Mouse (Mus musculus): ENCODE measurements at regions not wholly inside any gene's neighbourhood (a gene's known extent, or its start where the extent isn't known, plus 50 kb on each side); places are given as distances from the start of the nearest gene placed in this dataset.

- DNase-seq, result no peak
These were observed 64.8 kb upstream of the Ogfrl1 start for GRCm38 (mm10) chr1:23462411-23462810.

- DNase-seq, result no peak
These were observed 66.5 kb upstream of the Ogfrl1 start for GRCm38 (mm10) chr1:23464081-23464480.

- no peak for DNase-seq
These were observed 68.8 kb upstream of the Ogfrl1 start for GRCm38 (mm10) chr1:23466340-23466739.

GRCm38 (mm10) chr1:23467405-23467804 is 69.8 kb upstream of the Ogfrl1 start:
- no peak for DNase-seq

- DNase-seq, result no peak
These were observed 83.3 kb upstream of the Ogfrl1 start for GRCm38 (mm10) chr1:23480776-23481320.

GRCm38 (mm10) chr1:23484566-23484965 is 87.0 kb upstream of the Ogfrl1 start:
- DNase-seq, result no peak

- no peak for DNase-seq
These were observed 87.7 kb upstream of the Ogfrl1 start for GRCm38 (mm10) chr1:23485150-23485775.

- no peak for DNase-seq
These were observed 89.5 kb upstream of the Ogfrl1 start for GRCm38 (mm10) chr1:23487031-23487430.

- DNase-seq, result no peak
These were observed 93.1 kb upstream of the Ogfrl1 start for GRCm38 (mm10) chr1:23490640-23491039.

GRCm38 (mm10) chr1:23491041-23491440 is 93.5 kb upstream of the Ogfrl1 start:
- no peak for DNase-seq

- no peak for DNase-seq
These were observed 95.4 kb upstream of the Ogfrl1 start for GRCm38 (mm10) chr1:23492981-23493380.

- DNase-seq, result no peak
These were observed 97.8 kb upstream of the Ogfrl1 start for GRCm38 (mm10) chr1:23495412-23495811.

GRCm38 (mm10) chr1:23520113-23520512 is 122.5 kb upstream of the Ogfrl1 start:
- DNase-seq, result no peak

- no peak for DNase-seq
These were observed 135.1 kb upstream of the Ogfrl1 start for GRCm38 (mm10) chr1:23532659-23533058.

GRCm38 (mm10) chr1:23536621-23537020 is 139.0 kb upstream of the Ogfrl1 start:
- no peak for DNase-seq

- DNase-seq, result no peak
These were observed 140.8 kb upstream of the Ogfrl1 start for GRCm38 (mm10) chr1:23538419-23538818.

GRCm38 (mm10) chr1:23540594-23540993 is 143.0 kb upstream of the Ogfrl1 start:
- DNase-seq, result no peak

GRCm38 (mm10) chr1:23555794-23556193 is 158.2 kb upstream of the Ogfrl1 start:
- no peak for DNase-seq

- no peak for DNase-seq
These were observed 170.5 kb upstream of the Ogfrl1 start for GRCm38 (mm10) chr1:23568106-23568505.

- no peak for DNase-seq
These were observed 176.9 kb upstream of the Ogfrl1 start for GRCm38 (mm10) chr1:23574461-23574860.

GRCm38 (mm10) chr1:23575005-23575404 is 177.4 kb upstream of the Ogfrl1 start:
- DNase-seq, result no peak

GRCm38 (mm10) chr1:23575515-23575914 is 177.9 kb upstream of the Ogfrl1 start:
- no peak for DNase-seq

- no peak for DNase-seq
These were observed 178.6 kb upstream of the Ogfrl1 start for GRCm38 (mm10) chr1:23576150-23576549.

GRCm38 (mm10) chr1:23589414-23589942 is 172.1 kb upstream of the B3gat2 start:
- DNase-seq, result no peak

Measured in kidney, adult 11 months (tissue).